Mouse (Mus musculus) liver, embryonic 18 days (tissue): ENCODE data around the gene Vamp4. TPM values are rescaled to one million over a fixed set of nuclear protein-coding genes. Genes with fewer than 3 reads are reported as not detected.

Experiments used
- polyA plus RNA-seq: library from polyadenylated mRNA; depleted of rRNA; stranded (reverse); fragments of >200 nt; gene quantifications from 2 replicates; pipeline ENCODE4 v1.2.3, GENCODE M21; 2012; rRNA removed

Gene Vamp4
- polyA plus RNA-seq = 9.3 and 10.0 TPM in 2 replicates

DNA sequence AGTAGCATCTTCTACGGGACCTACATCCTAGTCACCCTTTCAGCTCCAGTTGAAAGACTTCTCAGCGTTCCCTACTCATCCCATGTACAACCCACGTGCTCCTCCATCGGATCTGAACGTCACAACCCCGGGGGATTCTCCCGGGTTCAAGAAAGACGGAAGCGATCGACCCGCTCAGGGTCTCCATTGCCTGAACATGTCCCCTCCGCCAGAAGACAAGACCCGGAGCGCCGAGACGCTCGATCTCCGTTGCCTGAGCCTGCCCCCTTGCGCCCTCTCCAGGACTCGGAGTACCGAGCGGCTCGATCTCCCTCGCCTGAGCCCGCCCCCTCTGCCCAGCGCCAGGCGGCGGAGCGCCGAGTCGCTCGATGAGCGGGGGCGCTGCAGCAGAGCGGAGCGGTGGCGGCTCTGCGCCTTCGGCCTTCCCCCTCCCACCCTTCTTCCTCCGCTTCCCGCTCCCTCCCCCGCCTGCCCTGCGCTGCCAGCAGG, at the start of gene Vamp4:
Gene Vamp4, plus strand, starts transcription at position 256 of the 489 bp plus-strand sequence.

DNA sequence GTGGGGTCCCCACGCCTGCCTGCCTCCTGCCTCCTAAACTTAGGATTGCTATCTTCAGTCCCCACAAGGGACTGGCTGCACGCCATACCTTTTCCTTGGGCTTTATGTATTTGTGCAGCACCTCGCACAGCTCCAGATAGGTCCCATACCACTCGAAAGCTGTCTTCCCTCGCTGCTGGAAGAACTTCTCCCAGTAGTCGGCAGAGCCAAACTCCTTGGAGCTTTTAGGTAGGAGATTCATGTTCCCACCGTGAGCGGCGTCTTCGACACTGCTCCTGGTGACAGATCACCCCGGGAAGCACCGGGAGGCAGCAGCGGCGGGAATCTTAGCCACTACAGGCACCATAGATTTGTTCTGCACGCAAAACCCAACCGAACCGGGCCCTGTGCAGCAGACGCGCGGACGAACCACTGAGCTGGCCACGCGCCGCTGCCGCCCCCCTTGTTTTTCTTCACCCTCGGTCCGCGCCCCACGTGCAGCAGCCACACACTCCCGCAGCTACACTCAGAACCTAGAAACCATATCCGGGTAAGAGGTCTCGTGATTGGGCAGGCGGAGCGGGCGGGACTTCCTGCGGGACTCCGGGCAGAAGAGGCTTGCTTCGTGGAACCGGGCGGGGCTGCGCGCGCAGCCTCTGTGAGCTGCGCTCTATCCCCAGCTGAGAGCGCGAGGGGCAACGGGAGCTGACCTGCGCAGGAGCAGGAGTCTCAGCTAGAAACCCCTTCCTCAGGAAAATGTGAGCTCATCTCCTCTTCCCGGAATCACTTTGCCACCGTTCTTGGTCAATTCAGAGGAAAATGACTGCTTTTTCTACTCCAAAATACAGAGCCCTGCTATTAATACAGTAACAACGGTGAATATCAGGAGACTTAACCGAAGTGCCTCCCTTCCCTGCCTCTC, 22.0 kb upstream of the Vamp4 start, which contains the start of gene Mettl13:
Gene Mettl13, minus strand, starts transcription at position 536 of the 901 bp plus-strand sequence.

GRCm38 (mm10) chr1:162639051-162639750, 68.9 kb downstream of the Vamp4 start, which contains the start of gene Myoc:
Gene Myoc, plus strand, starts transcription at chr1:162639155.

Other genes with a start within 250 kb of the Vamp4 start
- gene Dnm3, start 92.5 kb upstream of the Vamp4 start, polyA plus RNA-seq = 0.29 and 0.42 TPM in 2 replicates
- gene Mettl13, start 22.0 kb upstream of the Vamp4 start, polyA plus RNA-seq = 3.7 and 4.2 TPM in 2 replicates
- gene Myoc, start 68.6 kb downstream of the Vamp4 start, polyA plus RNA-seq = 0.01 TPM in 1 of 2 replicates, not detected in the other
- not detected in 2 replicates for gene Myocos, start 87.7 kb downstream of the Vamp4 start, polyA plus RNA-seq
- 7.6 and 9.8 TPM in 2 replicates for gene Prrc2c, start 170.0 kb downstream of the Vamp4 start, polyA plus RNA-seq
- gene Fmo4, start 243.5 kb downstream of the Vamp4 start, polyA plus RNA-seq = 10.2 and 14.2 TPM in 2 replicates